Mouse (Mus musculus) liver, embryonic 15.5 days (tissue): ENCODE measurements around the gene Mei1. TPM values are rescaled to one million over a fixed set of nuclear protein-coding genes. Genes with fewer than 3 reads are reported as not detected.

Experiments
- polyA plus RNA-seq: library from polyadenylated mRNA; unstranded; fragments of >200 nt; fragmentation: Nextera tagmentation; extraction: Ambion mirVana; gene quantifications from 2 replicates; pipeline ENCODE4 v1.2.1, GENCODE M21; 2015

Gene Mei1
- polyA plus RNA-seq, 1 experiment from 2014 or later: not detected

Other genes starting within 250 kb of the Mei1 start
- gene Tob2, start 211.2 kb upstream of the Mei1 start, polyA plus RNA-seq: 11.1 and 12.2 TPM in 2 replicates
- gene Phf5a, start 198.1 kb upstream of the Mei1 start, polyA plus RNA-seq: 91.3 and 103 TPM in 2 replicates
- gene Aco2, start 197.7 kb upstream of the Mei1 start, polyA plus RNA-seq: 98.9 and 107 TPM in 2 replicates
- 56.9 and 68.4 TPM in 2 replicates for gene Polr3h, start 143.8 kb upstream of the Mei1 start, polyA plus RNA-seq
- 0.91 and 0.96 TPM in 2 replicates for gene Csdc2, start 133.2 kb upstream of the Mei1 start, polyA plus RNA-seq
- gene Pmm1, start 109.1 kb upstream of the Mei1 start, polyA plus RNA-seq: 17.5 and 17.8 TPM in 2 replicates
- not detected in 2 replicates for gene 1700029P11Rik, start 89.5 kb upstream of the Mei1 start, polyA plus RNA-seq
- gene Xrcc6, start 82.2 kb upstream of the Mei1 start, polyA plus RNA-seq: 50.2 and 51.8 TPM in 2 replicates
- 10.3 and 11.8 TPM in 2 replicates for gene Desi1, start 36.1 kb upstream of the Mei1 start, polyA plus RNA-seq
- 146 and 148 TPM in 2 replicates for gene Snu13, start 22.4 kb upstream of the Mei1 start, polyA plus RNA-seq
- not detected in 2 replicates for gene 4930407I10Rik, start 10.8 kb upstream of the Mei1 start, polyA plus RNA-seq
- gene Ccdc134, start 57.9 kb downstream of the Mei1 start, polyA plus RNA-seq: 7.0 and 7.7 TPM in 2 replicates
- 53.6 and 61.3 TPM in 2 replicates for gene Srebf2, start 77.2 kb downstream of the Mei1 start, polyA plus RNA-seq
- gene Shisa8, start 142.8 kb downstream of the Mei1 start, polyA plus RNA-seq: 0.08 and 0.12 TPM in 2 replicates
- 0.40 and 0.79 TPM in 2 replicates for gene Tnfrsf13c, start 154.4 kb downstream of the Mei1 start, polyA plus RNA-seq
- gene Cenpm, start 174.8 kb downstream of the Mei1 start, polyA plus RNA-seq: 32.8 and 33.7 TPM in 2 replicates
- gene 1500009C09Rik, start 182.4 kb downstream of the Mei1 start, polyA plus RNA-seq: not detected in 2 replicates
- 0.12 and 0.16 TPM in 2 replicates for gene Sept3, start 204.9 kb downstream of the Mei1 start, polyA plus RNA-seq
- 0.06 and 0.08 TPM in 2 replicates for gene Wbp2nl, start 229.0 kb downstream of the Mei1 start, polyA plus RNA-seq